In genomic region chr13:44086801-44087200, GRCm38 (mm10) we compare ENCODE assay signal across 9 mouse cellular contexts.
DNase-seq lines count a peak whose midpoint lies in the region; ATAC-seq and TF ChIP-seq lines count a peak whose summit lies in the region.
"Had no signal": no experiment of that assay in that cellular context is flagged by ENCODE, and none has a peak within 500 bp of the region (broad histone marks: within the 10 kb centered on the region; RNA-seq: fewer than 3 reads in every experiment).

No protein-coding gene starts in this region.

- no peak for TF ChIP-seq CTCF in lung, embryonic 14.5 days (IDR thresholded peaks at IDR 0.05; ENCODE audit: low read depth)
- no peak for TF ChIP-seq CTCF in forebrain, postnatal 0 days (IDR thresholded peaks at IDR 0.05; ENCODE audit: low read depth)

- H3K36me3 ChIP-seq in forebrain, embryonic 14.5 days (ENCODE audit: control insufficient read depth, insufficient read depth, low read length), result no peaks in the 10 kb centered on the region
- H3K36me3 ChIP-seq in forebrain, embryonic 10.5 days (replicated peaks), result no peaks in the 10 kb centered on the region
- H3K36me3 ChIP-seq in lung, embryonic 14.5 days (ENCODE audit: insufficient read depth), result no peaks in the 10 kb centered on the region
- H3K36me3 ChIP-seq in forebrain, postnatal 0 days (ENCODE audit: insufficient read depth), result no peaks in the 10 kb centered on the region
- H3K36me3 ChIP-seq: hindbrain, embryonic 10.5 days had no signal

- peak; percentile 29; the same call in 1 of the 2 replicates for ATAC-seq in forebrain, embryonic 14.5 days
- ATAC-seq in lung, embryonic 14.5 days (ENCODE audit: insufficient read depth), result peak; percentile 35; the same call in 1 of the 2 replicates
- no peak for ATAC-seq in forebrain, postnatal 0 days
- no peak for ATAC-seq in erythroblast, adult 5-6 weeks (replicated peaks; ENCODE audit: low FRiP score, poor library complexity, severe bottlenecking)

- H3K4me2 ChIP-seq in forebrain, embryonic 14.5 days (ENCODE audit: low read length), result no peak overlapping the region
- H3K4me2 ChIP-seq in lung, embryonic 14.5 days, result no peak overlapping the region
- no peak overlapping the region for H3K4me2 ChIP-seq in forebrain, postnatal 0 days (ENCODE audit: low read depth)

- peak; percentile 69 for DNase-seq in forebrain, embryonic 14.5 days (ENCODE audit: low spot score)
- no peak for DNase-seq in forebrain, embryonic 10.5 days (ENCODE audit: extremely low spot score, low spot score)
- peak; percentile 78 for DNase-seq in lung, embryonic 14.5 days
- DNase-seq in lung, postnatal 36 days, result no peak
- DNase-seq in forebrain, postnatal 0 days, result peak; percentile 47
- DNase-seq in right cerebral cortex, adult 2 months (ENCODE audit: low spot score in 2 of 2), result peak; percentile 72 to 77
- no peak for DNase-seq in thymus, adult 18-20 months

- H3K4me1 ChIP-seq in forebrain, embryonic 14.5 days (ENCODE audit: control insufficient read depth, insufficient read depth, low read length), result no peaks in the 10 kb centered on the region
- H3K4me1 ChIP-seq in forebrain, embryonic 10.5 days, result peaks cover 13% of the 10 kb centered on the region; the same call in 1 of the 2 replicates
- peaks cover 15% of the 10 kb centered on the region; the same call in 1 of the 2 replicates for H3K4me1 ChIP-seq in lung, embryonic 14.5 days (ENCODE audit: insufficient read depth)
- H3K4me1 ChIP-seq in forebrain, postnatal 0 days (ENCODE audit: insufficient read depth), result 0 out of 2 replicates have a peak, but pooled peaks cover 5% of the 10 kb centered on the region

- no peak overlapping the region for H3K9ac ChIP-seq in forebrain, embryonic 14.5 days (ENCODE audit: low read length)
- H3K9ac ChIP-seq in lung, embryonic 14.5 days, result no peak overlapping the region
- H3K9ac ChIP-seq in forebrain, postnatal 0 days, result no peak overlapping the region

- no peaks in the 10 kb centered on the region for H3K27me3 ChIP-seq in forebrain, embryonic 14.5 days (replicated peaks; ENCODE audit: control insufficient read depth, insufficient read depth, low read length)
- H3K27me3 ChIP-seq in forebrain, embryonic 10.5 days (ENCODE audit: poor library complexity, severe bottlenecking), result no peaks in the 10 kb centered on the region
- H3K27me3 ChIP-seq in lung, embryonic 14.5 days (ENCODE audit: insufficient read depth, low read length), result no peaks in the 10 kb centered on the region
- H3K27me3 ChIP-seq in forebrain, postnatal 0 days (ENCODE audit: insufficient read depth, low read length), result no peaks in the 10 kb centered on the region

- WGBS in forebrain, embryonic 14.5 days, result 37% methylated on average over 4 of the region's 4 CpGs
- WGBS in forebrain, embryonic 10.5 days, result 82% methylated on average over 4 of the region's 4 CpGs
- WGBS in lung, embryonic 14.5 days, result 35% methylated on average over 4 of the region's 4 CpGs
- 32% methylated on average over 4 of the region's 4 CpGs for WGBS in forebrain, postnatal 0 days

- no peak overlapping the region for H3K27ac ChIP-seq in forebrain, embryonic 14.5 days (ENCODE audit: low read depth, low read length)
- no peak overlapping the region; the same call in 1 of the 2 replicates for H3K27ac ChIP-seq in forebrain, embryonic 10.5 days
- 0 out of 2 replicates have a peak overlapping the region, but pooled peaks have one; percentile 25 for H3K27ac ChIP-seq in lung, embryonic 14.5 days (ENCODE audit: low read depth)
- no peak overlapping the region for H3K27ac ChIP-seq in forebrain, postnatal 0 days (ENCODE audit: low read depth, low read length)
- H3K27ac ChIP-seq: hindbrain, embryonic 10.5 days had no signal

- H3K9me3 ChIP-seq in forebrain, embryonic 14.5 days (replicated peaks; ENCODE audit: control insufficient read depth, low read length), result no peaks in the 10 kb centered on the region
- H3K9me3 ChIP-seq in forebrain, embryonic 10.5 days, result no peaks in the 10 kb centered on the region
- H3K9me3 ChIP-seq in lung, embryonic 14.5 days (ENCODE audit: low read depth, low read length), result no peaks in the 10 kb centered on the region
- H3K9me3 ChIP-seq in forebrain, postnatal 0 days (ENCODE audit: low read length), result no peaks in the 10 kb centered on the region
- H3K9me3 ChIP-seq: hindbrain, embryonic 10.5 days had no signal

- no peak overlapping the region for H3K4me3 ChIP-seq in forebrain, embryonic 14.5 days (ENCODE audit: low read depth, low read length)
- no peak overlapping the region for H3K4me3 ChIP-seq in forebrain, embryonic 10.5 days
- H3K4me3 ChIP-seq in lung, embryonic 14.5 days (ENCODE audit: low read depth, low read length), result no peak overlapping the region
- no peak overlapping the region for H3K4me3 ChIP-seq in forebrain, postnatal 0 days (ENCODE audit: low read depth, low read length)
- H3K4me3 ChIP-seq: hindbrain, embryonic 10.5 days had no signal

Comparison
In these comparisons a context has a peak if more than half of its experiments do, and no peak if none do; other contexts are left out.
1. ATAC-seq: peak in forebrain, embryonic 14.5 days (single experiment) and lung, embryonic 14.5 days (single experiment); none in forebrain, postnatal 0 days (single experiment) and erythroblast, adult 5-6 weeks (single experiment).
2. DNase-seq: peak in forebrain, embryonic 14.5 days (single experiment), lung, embryonic 14.5 days (single experiment), forebrain, postnatal 0 days (single experiment) and right cerebral cortex, adult 2 months (2 of 2); none in forebrain, embryonic 10.5 days (single experiment), lung, postnatal 36 days (single experiment) and thymus, adult 18-20 months (0 of 2).